In the genomic region with DNA sequence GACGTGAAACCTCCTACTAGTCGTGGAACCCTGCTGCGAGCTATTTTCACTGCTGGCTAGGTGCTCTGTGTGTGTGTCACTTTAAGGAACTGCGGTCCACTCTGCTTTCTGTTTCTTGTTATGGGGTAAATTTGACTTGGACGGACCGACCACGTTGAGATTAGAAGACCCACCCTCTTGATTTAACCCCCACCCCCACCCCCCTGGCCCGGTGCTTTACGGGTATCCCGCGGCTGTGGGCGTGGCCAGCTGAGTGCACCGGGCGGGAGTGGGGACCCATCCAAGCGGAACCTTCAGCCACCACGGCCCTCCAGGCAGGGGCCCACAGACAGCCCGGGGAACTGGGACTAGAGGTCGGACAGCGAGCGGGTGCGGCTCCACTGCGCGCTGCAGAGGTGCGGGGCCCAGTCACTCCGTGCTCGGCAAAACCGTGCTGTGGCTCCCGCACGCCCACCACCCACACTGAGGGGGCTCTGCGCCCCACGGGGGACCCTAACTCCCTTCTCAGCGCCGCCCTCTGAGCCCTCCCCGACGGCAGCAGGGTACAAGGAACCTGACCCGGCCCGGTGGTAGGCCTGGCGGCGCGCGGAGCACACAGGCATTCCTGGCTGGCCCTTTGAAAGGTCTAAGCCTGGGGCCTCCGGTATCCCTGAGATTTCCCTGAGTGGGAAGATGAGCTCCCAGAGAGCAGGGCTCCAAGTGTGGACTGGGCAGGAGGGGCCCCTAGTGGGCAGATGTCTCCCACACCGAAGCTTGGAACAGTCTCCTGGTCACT, we compare ENCODE assay signal across 8 mouse cellular contexts. TPM values are rescaled to one million over a fixed set of nuclear protein-coding genes. Genes with fewer than 3 reads are reported as not detected.
DNase-seq lines count a peak whose midpoint lies in the region; ATAC-seq and TF ChIP-seq lines count a peak whose summit lies in the region.

No protein-coding gene starts in this region.

- no peak for TF ChIP-seq CTCF in E14TG2a.4 (conservative IDR thresholded peaks at IDR 0.05; ENCODE audit: low read length)
- TF ChIP-seq CTCF in heart, postnatal 0 days (IDR thresholded peaks at IDR 0.05; ENCODE audit: low read depth): peak; percentile 19; the same call in 1 of the 2 replicates
- TF ChIP-seq CTCF in lung, postnatal 0 days (IDR thresholded peaks at IDR 0.05): peak; percentile 49

- peak; percentile 67 for ATAC-seq in heart, postnatal 0 days (ENCODE audit: insufficient read depth, low read depth)
- peak; percentile 62 for ATAC-seq in lung, postnatal 0 days

- H3K4me3 ChIP-seq in E14TG2a.4 (replicated peaks; ENCODE audit: low read length): peak overlapping the region; percentile 82
- H3K4me3 ChIP-seq in forebrain, embryonic 10.5 days: peak overlapping the region; percentile 59
- H3K4me3 ChIP-seq in heart, postnatal 0 days (ENCODE audit: low read depth, low read length): peak overlapping the region; percentile 62
- peak overlapping the region; percentile 49 for H3K4me3 ChIP-seq in lung, postnatal 0 days (ENCODE audit: low read depth, low read length)

- 15% methylated on average over 43 of the region's 43 CpGs for WGBS in forebrain, embryonic 10.5 days
- WGBS in heart, postnatal 0 days: 6% methylated on average over 43 of the region's 43 CpGs
- 16% methylated on average over 43 of the region's 43 CpGs for WGBS in lung, postnatal 0 days

- peak overlapping the region; percentile 94 for H3K9ac ChIP-seq in heart, postnatal 0 days (replicated peaks; ENCODE audit: low read depth, low read length)
- H3K9ac ChIP-seq in lung, postnatal 0 days (replicated peaks; ENCODE audit: low read depth): peak overlapping the region; percentile 39; the same call in 1 of the 2 replicates

- peaks cover 32% of the 10 kb centered on the region for H3K4me1 ChIP-seq in E14TG2a.4 (replicated peaks; ENCODE audit: low read depth, low read length)
- H3K4me1 ChIP-seq in forebrain, embryonic 10.5 days: peaks cover 21% of the 10 kb centered on the region
- peaks cover 15% of the 10 kb centered on the region; the same call in 1 of the 2 replicates for H3K4me1 ChIP-seq in heart, postnatal 0 days (ENCODE audit: control insufficient read depth, insufficient read depth)
- H3K4me1 ChIP-seq in lung, postnatal 0 days (ENCODE audit: insufficient read depth, low read depth, low read length): peaks cover 3% of the 10 kb centered on the region; the same call in 1 of the 2 replicates

- H3K4me2 ChIP-seq in heart, postnatal 0 days (ENCODE audit: low read depth, low read length): peak overlapping the region; percentile 96
- H3K4me2 ChIP-seq in lung, postnatal 0 days (replicated peaks; ENCODE audit: low read depth, low read length): peak overlapping the region; percentile 76

- peak overlapping the region; percentile 86 for H3K27ac ChIP-seq in forebrain, embryonic 10.5 days
- peak overlapping the region; percentile 85 for H3K27ac ChIP-seq in heart, postnatal 0 days (ENCODE audit: low read depth)
- peak overlapping the region; percentile 79 for H3K27ac ChIP-seq in lung, postnatal 0 days (ENCODE audit: low read length)

- TF ChIP-seq EP300 in heart, postnatal 0 days (IDR thresholded peaks at IDR 0.05; ENCODE audit: low read depth): no peak
- TF ChIP-seq EP300 in lung, postnatal 0 days (IDR thresholded peaks at IDR 0.05): no peak

- H3K27me3 ChIP-seq in E14TG2a.4 (ENCODE audit: insufficient read depth, low read length): no peaks in the 10 kb centered on the region
- H3K27me3 ChIP-seq in forebrain, embryonic 10.5 days (ENCODE audit: poor library complexity, severe bottlenecking): peaks cover 5% of the 10 kb centered on the region; the same call in 1 of the 2 replicates
- no peaks in the 10 kb centered on the region for H3K27me3 ChIP-seq in heart, postnatal 0 days (ENCODE audit: control insufficient read depth, insufficient read depth, low read length)
- no peaks in the 10 kb centered on the region for H3K27me3 ChIP-seq in lung, postnatal 0 days (replicated peaks; ENCODE audit: insufficient read depth, low read length)

- H3K9me3 ChIP-seq in E14TG2a.4 (ENCODE audit: low read length): peaks cover 18% of the 10 kb centered on the region
- H3K9me3 ChIP-seq in forebrain, embryonic 10.5 days: no peaks in the 10 kb centered on the region
- H3K9me3 ChIP-seq in heart, postnatal 0 days (replicated peaks; ENCODE audit: control insufficient read depth, low read length): no peaks in the 10 kb centered on the region
- no peaks in the 10 kb centered on the region for H3K9me3 ChIP-seq in lung, postnatal 0 days (ENCODE audit: low read length)

- peak; percentile 27 to 29 for DNase-seq in adrenal gland, postnatal 4 days (ENCODE audit: low spot score in 2 of 2)
- peak; percentile 29 for DNase-seq in forebrain, embryonic 10.5 days (ENCODE audit: extremely low spot score, low spot score)
- DNase-seq in heart, postnatal 0 days (ENCODE audit: low spot score): peak; percentile 45
- peak; percentile 79 for DNase-seq in kidney, postnatal 14 days
- peak; percentile 64 for DNase-seq in lung, postnatal 0 days (ENCODE audit: low spot score)
- peak; percentile 36 for DNase-seq in ovary, adult 18-20 months (ENCODE audit: low spot score)
- DNase-seq in urinary bladder, postnatal 14 days (ENCODE audit: low spot score): peak; percentile 70

- no peaks in the 10 kb centered on the region for H3K36me3 ChIP-seq in E14TG2a.4 (ENCODE audit: insufficient read depth, low read length)
- no peaks in the 10 kb centered on the region for H3K36me3 ChIP-seq in forebrain, embryonic 10.5 days (replicated peaks)
- H3K36me3 ChIP-seq in heart, postnatal 0 days (replicated peaks; ENCODE audit: control insufficient read depth, insufficient read depth, low read length): no peaks in the 10 kb centered on the region
- no peaks in the 10 kb centered on the region for H3K36me3 ChIP-seq in lung, postnatal 0 days (ENCODE audit: insufficient read depth, low read length)

RNA-seq across cellular contexts. Expression of gene Gm9495, which starts 54.0 kb away (rescaled TPM):
- under 1 TPM in 1 of 2 experiments, not detected in 1; 0.11 TPM for total RNA-seq in adrenal gland, postnatal 4 days (2021)
- not detected in 2 replicates for polyA plus RNA-seq in forebrain, embryonic 10.5 days (2016; fragmentation: Nextera tagmentation; extraction: Ambion mirVana)
- total RNA-seq in heart, postnatal 0 days (2014; rRNA removed; ENCODE audit: low replicate concordance): not detected in 2 replicates
- not detected in 2 replicates for polyA plus RNA-seq in heart, postnatal 0 days (2015; fragmentation: Nextera tagmentation; extraction: Ambion mirVana)
- polyA plus RNA-seq in lung, postnatal 0 days (2015; fragmentation: Nextera tagmentation; extraction: Ambion mirVana): not detected in 2 replicates

Comparison
In these comparisons a context has a peak if more than half of its experiments do, and no peak if none do; other contexts are left out.
1. Peak in every context shown above with its lines: DNase-seq, ATAC-seq, H3K4me3 ChIP-seq and H3K27ac ChIP-seq.
2. DNase-seq: peak in every context shown above with its lines; median percentile 79 in kidney, postnatal 14 days; 70 in urinary bladder, postnatal 14 days; 64 in lung, postnatal 0 days; 45 in heart, postnatal 0 days; 36 in ovary, adult 18-20 months; 29 in forebrain, embryonic 10.5 days; 28 in adrenal gland, postnatal 4 days.